Mouse (Mus musculus) adrenal gland, postnatal 10 days (tissue): ENCODE measurements around the gene Otulin. TPM values are rescaled to one million over a fixed set of nuclear protein-coding genes. Genes with fewer than 3 reads are reported as not detected.

Experiments used
- DNase-seq: peaks from one replicate; pipeline ENCODE4 v3.0.0; 2021; ENCODE audit warnings: mixed read lengths
- microRNA-seq: library from miRNA; unstranded; fragments of <30 nt; microRNA quantifications from one replicate; pipeline ENCODE4 v1.2.0, GENCODE M21; 2021
- total RNA-seq, 2 experiments: library from RNA; stranded (reverse); gene quantifications; 2 replicates each; pipeline ENCODE4 v1.2.3; 2021

Gene Otulin
- total RNA-seq, 2 experiments from 2014 or later = 32.8 to 35.7 TPM

- DNase-seq = no peak
These were observed 127.3 kb downstream of the Otulin start for GRCm38 (mm10) chr15:27503221-27503620.

GRCm38 (mm10) chr15:27502338-27502737 lies 128.2 kb downstream of the Otulin start:
- no peak for DNase-seq

- no peak for DNase-seq
These were observed 130.1 kb downstream of the Otulin start for GRCm38 (mm10) chr15:27500390-27500789.

GRCm38 (mm10) chr15:27498078-27498477 lies 132.4 kb downstream of the Otulin start:
- no peak for DNase-seq

- DNase-seq = no peak
These were observed 133.0 kb downstream of the Otulin start for GRCm38 (mm10) chr15:27497300-27497997.

- DNase-seq = no peak
These were observed 133.7 kb downstream of the Otulin start for GRCm38 (mm10) chr15:27496596-27497299.

GRCm38 (mm10) chr15:27495981-27496401 lies 134.5 kb downstream of the Otulin start:
- DNase-seq = no peak

- no peak for DNase-seq
These were observed 137.0 kb downstream of the Otulin start for GRCm38 (mm10) chr15:27493516-27493915.

- DNase-seq = no peak
These were observed 137.8 kb downstream of the Otulin start for GRCm38 (mm10) chr15:27492734-27493133.

Small RNA genes within 50 kb of the gene (microRNA-seq; reads per million reads assigned to microRNA genes)
- not detected for gene Mir7117

Other genes starting within 250 kb of the Otulin start
- gene Ank, start 164.0 kb downstream of the Otulin start, total RNA-seq = 10 to 100 TPM; 30.1 to 33.3 TPM
- gene Otulinl, start 50.9 kb upstream of the Otulin start, total RNA-seq = 1 to 10 TPM; 7.6 to 8.4 TPM